Mouse (Mus musculus) kidney, adult 2 months (tissue): ENCODE data around the gene Dpyd. TPM values are rescaled to one million over a fixed set of nuclear protein-coding genes. Genes with fewer than 3 reads are reported as not detected.

ENCODE experiments used
- DNase-seq: peaks from one replicate; pipeline ENCODE4 v3.0.0; 2021
- H3K27ac ChIP-seq: fragments of 200-500 bp; 2 replicates; pipeline ENCODE4 v1.5.1; 2012; ENCODE audit warnings: low read depth, low read length, control low read depth, inconsistent platforms; ENCODE audit not compliant: insufficient read depth
- H3K27me3 ChIP-seq: fragments of 200-500 bp; replicated peaks from 2 replicates; pipeline ENCODE4 v1.6.1; 2012; ENCODE audit warnings: mild to moderate bottlenecking, moderate library complexity, low read length, inconsistent platforms; ENCODE audit not compliant: control insufficient read depth, insufficient read depth
- H3K36me3 ChIP-seq: fragments of 200-500 bp; 2 replicates; pipeline ENCODE4 v1.6.1; 2012; ENCODE audit warnings: mild to moderate bottlenecking, moderate library complexity, low read length, inconsistent platforms; ENCODE audit not compliant: control insufficient read depth, insufficient read depth
- H3K4me1 ChIP-seq: fragments of 200-500 bp; 2 replicates; pipeline ENCODE4 v1.6.1; 2011; ENCODE audit warnings: low read length; ENCODE audit not compliant: control insufficient read depth, insufficient read depth
- H3K4me3 ChIP-seq: fragments of 200-500 bp; 2 replicates; pipeline ENCODE4 v1.5.1; 2011; ENCODE audit warnings: mild to moderate bottlenecking, low read depth, low read length, control low read depth; ENCODE audit not compliant: insufficient read depth
- CTCF ChIP-seq: fragments of 200-500 bp; conservative IDR thresholded peaks from 2 replicates; pipeline ENCODE4 v1.5.1; 2011; ENCODE audit warnings: low read depth, mild to moderate bottlenecking, control low read depth, low read length, moderate library complexity, mixed read lengths; ENCODE audit not compliant: insufficient read depth, insufficient read length
- POLR2A ChIP-seq: fragments of 200-500 bp; IDR thresholded peaks from one replicate; pipeline ENCODE4 v1.6.1; 2011; ENCODE audit warnings: low read depth, low read length, control low read depth
- WGBS: fragments of 180-500 bp; shearing (Covaris S2); methylation state at CpG from one replicate; pipeline ENCODE4 v1.1.7; 2018; 5-methylcytosine and 5-hydroxymethylcytosine counted together
- polyA plus RNA-seq: library from polyadenylated mRNA; depleted of rRNA; stranded (reverse); fragments of >200 nt; gene quantifications from 2 replicates; pipeline ENCODE4 v1.2.3, GENCODE M21; 2012

Gene Dpyd
- polyA plus RNA-seq, 1 experiment, result 18.6 TPM

DNA sequence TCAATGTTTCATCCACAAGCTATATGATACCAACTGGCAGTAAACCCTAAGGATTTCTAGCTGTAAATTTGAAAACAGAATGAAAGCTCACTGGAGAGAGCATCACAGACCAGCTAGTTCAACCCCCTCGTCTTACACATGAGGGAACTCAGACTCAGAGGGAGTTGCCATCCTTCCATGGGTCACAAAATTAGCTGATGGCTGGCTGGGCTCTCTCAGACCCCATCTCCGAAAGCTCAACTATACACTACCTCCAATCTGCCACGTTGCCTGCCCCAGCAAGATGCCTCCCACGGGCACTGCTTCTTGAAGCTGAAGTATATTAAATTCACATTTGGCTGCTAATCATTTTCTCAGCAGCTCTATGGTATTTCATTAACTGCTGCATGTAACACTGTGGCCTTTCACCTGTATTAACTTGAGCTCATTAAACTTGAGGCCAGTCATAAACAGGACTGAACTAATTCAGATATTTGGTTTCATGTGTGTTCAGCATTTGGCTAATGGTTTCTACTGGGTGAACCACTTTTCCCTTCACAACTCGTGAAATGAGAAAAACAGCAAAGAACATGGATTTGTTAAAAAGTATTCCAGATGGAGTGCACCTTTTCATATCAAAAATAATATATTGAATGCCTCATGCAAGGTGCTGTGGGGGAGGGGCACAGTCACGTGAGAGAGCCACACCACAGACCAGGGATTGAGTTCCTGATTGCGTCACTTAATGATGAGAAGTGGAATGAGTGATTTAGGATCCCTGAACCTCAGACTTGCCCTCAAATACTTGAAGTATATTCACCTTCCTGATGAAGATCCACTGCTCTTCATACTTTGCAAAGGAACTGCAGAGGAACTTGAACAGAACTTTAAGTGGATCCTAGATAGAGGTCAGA lies 841.2 kb downstream of the Dpyd start:
- WGBS, result 35% methylated on average over 7 of the region's 7 CpGs
- no peaks in the 10 kb centered on the region for H3K4me1 ChIP-seq
- H3K27ac ChIP-seq, result no peak overlapping the region
- H3K27me3 ChIP-seq, result no peaks in the 10 kb centered on the region
- DNase-seq, result no peak
- H3K4me3 ChIP-seq, result no peak overlapping the region
- TF ChIP-seq POLR2A (no peak), CTCF (no peak)
- no peaks in the 10 kb centered on the region for H3K36me3 ChIP-seq

GRCm38 (mm10) chr3:119419087-119419709 lies 857.3 kb downstream of the Dpyd start:
- DNase-seq, result no peak
- Histone ChIP-seq H3K4me1 (no peaks in the 10 kb centered on the region), H3K36me3 (no peaks in the 10 kb centered on the region), H3K27ac (no peak overlapping the region), H3K27me3 (no peaks in the 10 kb centered on the region), H3K4me3 (no peak overlapping the region)
- no peak for TF ChIP-seq POLR2A
- no peak for TF ChIP-seq CTCF
- WGBS, result 68% methylated on average over 9 of the region's 9 CpGs

DNA sequence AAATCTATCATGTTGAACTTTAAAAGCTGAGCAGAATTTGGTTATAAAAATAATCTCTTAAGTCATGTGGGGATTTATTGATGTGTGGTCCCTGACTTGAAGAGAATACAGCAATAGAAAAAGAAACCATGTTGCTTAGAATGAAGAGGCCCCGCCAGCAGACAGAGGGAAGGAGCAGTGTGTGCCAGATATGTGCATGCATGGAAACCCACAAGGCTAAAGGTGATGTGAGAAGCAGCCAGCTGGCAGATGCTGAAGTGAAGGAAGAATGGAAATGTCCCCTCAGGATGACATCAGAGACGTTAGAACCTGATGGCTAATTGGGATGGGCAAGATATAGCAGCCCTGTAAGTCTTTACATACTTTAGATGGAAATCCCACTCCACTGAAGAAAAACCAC lies 857.8 kb downstream of the Dpyd start:
- Histone ChIP-seq H3K4me1 (no peaks in the 10 kb centered on the region), H3K27me3 (no peaks in the 10 kb centered on the region), H3K36me3 (no peaks in the 10 kb centered on the region), H3K27ac (no peak overlapping the region), H3K4me3 (no peak overlapping the region)
- DNase-seq, result no peak
- WGBS, result 64% methylated on average over 2 of the region's 2 CpGs
- TF ChIP-seq POLR2A (no peak), CTCF (no peak)

DNA sequence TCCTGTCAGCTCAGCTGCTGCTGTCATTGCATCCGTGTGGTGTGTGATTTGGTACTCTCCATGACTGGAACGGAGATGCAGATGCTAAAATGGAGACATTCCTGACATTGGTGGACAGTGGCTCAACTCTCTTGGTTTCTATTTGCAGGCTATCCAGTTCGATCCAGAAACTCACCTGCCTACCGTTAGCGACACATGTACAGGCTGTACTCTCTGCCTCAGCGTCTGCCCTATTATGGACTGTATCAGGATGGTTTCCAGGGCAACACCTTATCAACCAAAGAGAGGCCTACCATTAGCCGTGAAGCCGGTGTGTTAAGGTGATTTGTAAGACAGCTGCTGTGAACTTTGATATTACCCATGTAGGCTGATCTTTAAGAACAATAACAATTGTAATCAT lies 869.4 kb downstream of the Dpyd start:
- TF ChIP-seq POLR2A (no peak), CTCF (no peak)
- DNase-seq, result no peak
- WGBS, result 68% methylated on average over 8 of the region's 8 CpGs
- H3K27me3 ChIP-seq, result no peaks in the 10 kb centered on the region
- no peaks in the 10 kb centered on the region for H3K36me3 ChIP-seq
- no peaks in the 10 kb centered on the region for H3K4me1 ChIP-seq
- no peak overlapping the region for H3K27ac ChIP-seq
- H3K4me3 ChIP-seq, result no peak overlapping the region

- no peak overlapping the region for H3K27ac ChIP-seq
- 54% methylated on average over 7 of the region's 7 CpGs for WGBS
These were observed 869.8 kb downstream of the Dpyd start for GRCm38 (mm10) chr3:119431757-119432156.

DNA sequence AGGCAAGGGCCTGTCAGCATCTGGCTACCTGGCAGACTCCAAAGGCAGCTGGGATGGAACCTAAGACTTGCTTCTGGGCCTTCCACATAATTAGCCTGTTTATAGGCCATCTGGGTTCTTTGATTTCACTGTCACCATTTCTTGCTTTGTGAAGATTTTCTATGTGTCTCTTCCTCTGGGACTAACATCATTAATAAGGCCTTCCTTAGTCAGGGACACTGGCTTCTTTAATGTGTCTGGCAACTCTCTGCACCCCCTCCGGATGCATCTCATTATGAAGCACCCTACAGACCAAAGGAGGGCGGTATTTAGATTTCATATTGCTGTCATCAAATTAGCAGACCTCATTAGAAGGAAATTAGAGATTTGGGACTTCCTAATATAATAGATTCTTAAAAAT lies 885.6 kb downstream of the Dpyd start:
- Histone ChIP-seq H3K4me3 (no peak overlapping the region), H3K27me3 (no peaks in the 10 kb centered on the region), H3K4me1 (no peaks in the 10 kb centered on the region), H3K27ac (no peak overlapping the region), H3K36me3 (no peaks in the 10 kb centered on the region)
- TF ChIP-seq CTCF (no peak), POLR2A (no peak)
- 80% methylated on average over 2 of the region's 2 CpGs for WGBS
- no peak for DNase-seq

More at GRCm38 (mm10) chr3:119431757-119432156, 869.8 kb downstream of the Dpyd start:
- no peak for DNase-seq
- H3K27me3 ChIP-seq, result no peaks in the 10 kb centered on the region
- H3K36me3 ChIP-seq, result no peaks in the 10 kb centered on the region
- H3K4me3 ChIP-seq, result no peak overlapping the region
- TF ChIP-seq POLR2A, result no peak
- no peaks in the 10 kb centered on the region for H3K4me1 ChIP-seq

- DNase-seq, result no peak
- WGBS, result 64% methylated on average over 2 of the region's 2 CpGs
- H3K4me3 ChIP-seq, result no peak overlapping the region
- H3K27ac ChIP-seq, result no peak overlapping the region
- H3K4me1 ChIP-seq, result no peaks in the 10 kb centered on the region
- no peaks in the 10 kb centered on the region for H3K36me3 ChIP-seq
- no peak for TF ChIP-seq POLR2A
- no peak for TF ChIP-seq CTCF
- H3K27me3 ChIP-seq, result no peaks in the 10 kb centered on the region; the same call in 1 of the 2 replicates
These were observed 902.1 kb downstream of the Dpyd start for GRCm38 (mm10) chr3:119464073-119464472.
